Mouse (Mus musculus): ENCODE measurements around the gene B4galt4.

Gene B4galt4

GRCm38 (mm10) chr16:38729139-38729538 is 12.9 kb upstream of the B4galt4 start:
- no peak for DNase-seq (ENCODE audit: low spot score)

- DNase-seq (ENCODE audit: low spot score): no peak
Observed at GRCm38 (mm10) chr16:38729610-38730288, 12.3 kb upstream of the B4galt4 start.

GRCm38 (mm10) chr16:38730921-38731320 is 11.1 kb upstream of the B4galt4 start:
- no peak for DNase-seq (ENCODE audit: low spot score)

GRCm38 (mm10) chr16:38741204-38741903 is 710 bp upstream of the B4galt4 start:
- no peak for DNase-seq (ENCODE audit: low spot score)

- DNase-seq (ENCODE audit: low spot score): peak; percentile 32
Observed at GRCm38 (mm10) chr16:38742659-38743131, 631 bp downstream of the B4galt4 start.

- DNase-seq (ENCODE audit: low spot score): no peak
Observed at GRCm38 (mm10) chr16:38743941-38744673, 2.0 kb downstream of the B4galt4 start.

- DNase-seq (ENCODE audit: low spot score): no peak
Observed at GRCm38 (mm10) chr16:38750803-38751202, 8.7 kb downstream of the B4galt4 start.

- DNase-seq (ENCODE audit: low spot score): no peak
Observed at GRCm38 (mm10) chr16:38753631-38754030, 11.6 kb downstream of the B4galt4 start.

- no peak for DNase-seq (ENCODE audit: low spot score)
Observed at GRCm38 (mm10) chr16:38755452-38756176, 13.6 kb downstream of the B4galt4 start.

GRCm38 (mm10) chr16:38756177-38756503 is 14.1 kb downstream of the B4galt4 start:
- no peak for DNase-seq (ENCODE audit: low spot score)

GRCm38 (mm10) chr16:38756572-38756971 is 14.5 kb downstream of the B4galt4 start:
- no peak for DNase-seq (ENCODE audit: low spot score)

GRCm38 (mm10) chr16:38757626-38758025 is 15.6 kb downstream of the B4galt4 start:
- DNase-seq (ENCODE audit: low spot score): no peak

- no peak for DNase-seq (ENCODE audit: low spot score)
Observed at GRCm38 (mm10) chr16:38758104-38758861, 16.2 kb downstream of the B4galt4 start.

GRCm38 (mm10) chr16:38760239-38760638 is 18.2 kb downstream of the B4galt4 start:
- no peak for DNase-seq (ENCODE audit: low spot score)

GRCm38 (mm10) chr16:38760834-38761375 is 18.8 kb downstream of the B4galt4 start:
- DNase-seq (ENCODE audit: low spot score): no peak

GRCm38 (mm10) chr16:38761972-38762371 is 19.9 kb downstream of the B4galt4 start:
- DNase-seq (ENCODE audit: low spot score): no peak

- DNase-seq (ENCODE audit: low spot score): no peak
Observed at GRCm38 (mm10) chr16:38762401-38762800, 20.3 kb downstream of the B4galt4 start.

- no peak for DNase-seq (ENCODE audit: low spot score)
Observed at GRCm38 (mm10) chr16:38763508-38763907, 21.4 kb downstream of the B4galt4 start.

GRCm38 (mm10) chr16:38766671-38767070 is 24.6 kb downstream of the B4galt4 start:
- DNase-seq (ENCODE audit: low spot score): no peak

GRCm38 (mm10) chr16:38767761-38768160 is 25.7 kb downstream of the B4galt4 start:
- no peak for DNase-seq (ENCODE audit: low spot score)

- DNase-seq (ENCODE audit: low spot score): no peak
Observed at GRCm38 (mm10) chr16:38768386-38768785, 26.3 kb downstream of the B4galt4 start.
